Mouse (Mus musculus) G1E-ER4 (cell line): ENCODE results near the gene Pitpnb. TPM values are rescaled to one million over a fixed set of nuclear protein-coding genes. Genes with fewer than 3 reads are reported as not detected.

Source experiments
- GATA1 ChIP-seq: IDR thresholded peaks from one replicate; pipeline ENCODE4 v1.8.0; 2012; ENCODE audit warnings: low read length, inconsistent platforms
- polyA plus RNA-seq: library from polyadenylated mRNA; stranded (reverse); fragments of >175 nt; gene quantifications from 2 replicates; pipeline ENCODE4 v1.2.3, GENCODE M21; 2012

The Pitpnb gene
- 21.5 and 28.1 TPM in 2 replicates for polyA plus RNA-seq

GRCm38 (mm10) chr5:111330417-111331098 lies at the start of gene Pitpnb:
TSS of gene Pitpnb (plus strand) at chr5:111330763.
- no peak for TF ChIP-seq GATA1

DNA sequence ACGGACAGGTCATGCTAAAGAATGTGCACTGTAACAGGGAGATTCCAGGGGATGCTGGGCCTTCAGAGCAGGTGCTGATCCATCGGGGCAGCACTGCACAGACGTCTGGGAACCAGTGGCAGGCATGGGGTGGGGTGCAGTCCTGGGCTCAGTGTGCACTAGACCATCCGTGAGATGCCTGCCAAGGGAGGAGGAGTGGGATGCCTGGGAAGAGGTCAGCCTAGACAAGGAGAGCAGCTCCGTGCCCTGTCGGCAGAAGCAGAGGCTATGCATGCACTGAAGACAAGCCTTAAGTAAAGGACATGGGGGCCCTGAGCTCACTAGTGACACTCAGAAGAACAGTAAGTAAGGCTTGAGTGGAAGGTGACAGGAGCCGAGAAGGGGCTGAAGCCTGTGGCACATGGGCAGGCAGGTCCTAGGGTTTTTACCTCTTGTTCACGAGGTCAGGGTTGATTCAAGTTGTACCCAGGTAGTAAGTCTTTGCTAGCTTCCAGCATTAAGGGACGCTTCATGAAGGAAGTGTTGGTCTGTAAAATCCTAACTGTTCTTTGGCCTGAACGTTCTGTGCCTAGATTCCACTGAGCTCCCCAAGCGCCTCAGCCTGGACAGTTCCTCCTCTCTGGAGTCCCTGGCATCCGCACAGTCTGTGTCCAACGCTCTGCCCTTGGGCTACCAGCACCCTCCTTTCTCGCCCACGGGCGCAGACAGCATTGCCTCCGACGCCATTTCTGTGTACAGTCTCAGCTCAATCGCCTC lies 46.0 kb upstream of the Pitpnb start:
- no peak for TF ChIP-seq GATA1

DNA sequence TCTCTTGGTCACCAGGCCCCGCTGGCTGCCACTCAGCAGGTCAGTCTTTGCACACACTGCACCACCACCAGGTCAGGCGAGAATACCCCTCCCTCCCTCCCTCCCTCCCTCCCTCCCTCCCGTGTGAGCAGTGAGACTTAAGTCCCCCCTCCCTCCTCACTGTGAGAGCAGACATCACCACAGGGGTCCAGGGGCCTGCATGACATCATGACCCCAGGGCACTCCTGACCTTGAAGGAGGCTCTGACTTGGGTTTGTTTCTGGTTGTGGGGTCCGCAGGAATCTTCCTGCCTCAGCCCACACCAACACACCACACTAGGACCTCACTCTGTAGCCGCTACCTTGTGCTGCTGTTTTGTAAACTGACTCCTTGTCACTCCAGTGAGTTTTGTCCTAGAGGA lies 43.0 kb upstream of the Pitpnb start:
- TF ChIP-seq GATA1: no peak

- TF ChIP-seq GATA1: no peak
These were observed 42.1 kb upstream of the Pitpnb start for GRCm38 (mm10) chr5:111288486-111288885.

- no peak for TF ChIP-seq GATA1
These were observed 40.5 kb upstream of the Pitpnb start for GRCm38 (mm10) chr5:111290071-111290470.

GRCm38 (mm10) chr5:111291639-111292038 lies 38.9 kb upstream of the Pitpnb start:
- no peak for TF ChIP-seq GATA1

DNA sequence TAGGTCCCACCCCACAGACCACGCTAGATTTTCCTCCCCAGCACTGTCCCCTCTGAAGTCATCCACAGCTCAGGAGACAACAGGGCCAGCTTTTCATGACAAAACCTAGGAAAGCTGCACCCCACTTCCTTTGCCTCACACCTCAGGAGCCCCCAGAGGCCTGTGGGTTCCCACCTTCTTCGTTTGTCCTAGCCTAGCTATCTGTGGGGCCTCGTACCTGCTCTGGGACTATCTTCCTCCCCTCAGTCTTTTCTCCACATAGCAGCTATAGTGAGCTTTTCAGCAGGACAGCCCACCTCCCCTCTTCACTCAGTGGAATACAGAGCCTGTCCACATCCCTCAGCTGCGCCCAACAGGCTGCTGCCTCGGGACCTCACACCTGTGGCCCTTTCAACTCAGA lies 32.8 kb upstream of the Pitpnb start:
- no peak for TF ChIP-seq GATA1

- TF ChIP-seq GATA1: no peak
These were observed 31.9 kb upstream of the Pitpnb start for GRCm38 (mm10) chr5:111298706-111299105.

DNA sequence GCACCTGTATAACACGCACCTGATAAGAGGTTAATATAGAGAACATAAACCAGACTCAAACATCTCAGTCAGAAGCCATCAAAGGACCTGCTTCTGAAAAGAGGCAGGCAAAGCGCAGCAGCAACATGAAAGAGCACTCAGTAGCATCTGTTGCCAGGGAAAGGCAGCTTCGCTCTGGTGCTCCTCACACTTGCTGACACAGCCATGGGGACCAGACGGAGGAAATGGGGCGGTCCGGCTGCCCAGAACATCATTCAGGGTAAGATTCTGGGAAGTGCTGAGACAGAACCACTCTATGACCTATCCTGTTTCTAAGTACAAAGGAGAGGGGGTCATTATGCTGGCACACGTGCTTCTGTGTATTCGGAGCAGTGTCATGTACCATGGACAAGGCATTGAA lies 29.8 kb upstream of the Pitpnb start:
- TF ChIP-seq GATA1: no peak

DNA sequence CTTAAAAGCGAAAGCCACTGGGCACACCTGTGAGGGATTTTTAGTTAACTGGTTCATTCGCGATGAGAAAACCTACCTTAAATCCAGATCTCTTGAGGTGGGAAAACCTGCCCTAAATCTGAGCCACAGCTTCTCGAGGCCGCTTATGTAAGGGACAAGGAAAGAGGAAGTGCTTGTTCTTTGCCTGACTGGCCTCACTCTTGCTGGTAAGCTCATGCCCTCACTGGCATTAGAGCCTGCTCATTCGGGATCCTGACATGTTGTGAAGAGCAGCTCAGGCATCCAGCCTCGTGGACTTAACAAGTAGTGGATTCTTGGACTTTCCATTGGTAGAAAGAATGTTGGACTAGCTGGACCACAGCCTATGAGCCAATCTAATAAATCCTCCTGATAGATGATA lies 28.8 kb upstream of the Pitpnb start:
- no peak for TF ChIP-seq GATA1

- TF ChIP-seq GATA1: no peak
These were observed 25.8 kb upstream of the Pitpnb start for GRCm38 (mm10) chr5:111304730-111305129.

GRCm38 (mm10) chr5:111310185-111310584 lies 20.4 kb upstream of the Pitpnb start:
- no peak for TF ChIP-seq GATA1

- TF ChIP-seq GATA1: no peak
These were observed 16.7 kb upstream of the Pitpnb start for GRCm38 (mm10) chr5:111313833-111314232.

- TF ChIP-seq GATA1: no peak
These were observed 15.5 kb upstream of the Pitpnb start for GRCm38 (mm10) chr5:111315061-111315460.

DNA sequence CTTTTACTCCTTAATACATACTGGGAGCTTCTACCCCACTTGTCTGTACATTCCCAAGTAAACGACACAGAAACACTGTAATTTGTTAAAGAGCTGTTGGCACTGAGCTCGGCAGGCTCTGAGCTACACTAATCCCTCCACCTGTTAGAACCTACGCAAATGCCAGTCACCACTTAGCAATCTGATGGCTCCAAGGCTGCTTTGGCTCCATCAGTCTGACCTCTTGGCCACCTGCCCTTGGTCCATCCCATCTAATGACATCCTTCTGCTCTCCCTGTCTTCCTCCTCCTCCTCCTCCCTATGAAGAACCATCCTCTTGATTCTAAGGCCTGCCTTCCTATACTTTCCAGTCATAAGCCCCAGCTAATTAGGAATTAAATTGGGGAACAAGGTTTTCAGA lies 13.0 kb upstream of the Pitpnb start:
- no peak for TF ChIP-seq GATA1

GRCm38 (mm10) chr5:111318946-111319345 lies 11.6 kb upstream of the Pitpnb start:
- TF ChIP-seq GATA1: no peak

GRCm38 (mm10) chr5:111325813-111326212 lies 4.8 kb upstream of the Pitpnb start:
- no peak for TF ChIP-seq GATA1
